15 mouse cellular contexts compared by ENCODE assay signal in genomic region chr12:76541475-76541874, GRCm38 (mm10). TPM values are rescaled to one million over a fixed set of nuclear protein-coding genes. Genes with fewer than 3 reads are reported as not detected.
DNase-seq lines count a peak whose midpoint lies in the region; ATAC-seq lines count a peak whose summit lies in the region.
"Had no signal": no experiment of that assay in that cellular context is flagged by ENCODE, and none has a peak within 500 bp of the region (broad histone marks: within the 10 kb centered on the region; RNA-seq: fewer than 3 reads in every experiment).

No protein-coding gene starts in this region.

- no peak for DNase-seq in heart, postnatal 10 days
- DNase-seq in lung, adult 18-20 months = no peak
- no peak for DNase-seq in thymus, postnatal 10 days (ENCODE audit: low spot score in 2 of 2)
- DNase-seq: cerebellum, adult 9-10 months; gastrocnemius, postnatal 36 days; lung, postnatal 14 days had no signal

- no peak overlapping the region for H3K9ac ChIP-seq in heart, embryonic 15.5 days
- H3K9ac ChIP-seq in lung, embryonic 15.5 days = no peak overlapping the region
- H3K9ac ChIP-seq in stomach, embryonic 15.5 days = no peak overlapping the region
- no peak overlapping the region for H3K9ac ChIP-seq in forebrain, embryonic 12.5 days
- H3K9ac ChIP-seq: forebrain, embryonic 15.5 days; hindbrain, embryonic 13.5 days had no signal

- H3K27me3 ChIP-seq in heart, embryonic 15.5 days = no peaks in the 10 kb centered on the region
- no peaks in the 10 kb centered on the region for H3K27me3 ChIP-seq in lung, embryonic 15.5 days
- no peaks in the 10 kb centered on the region for H3K27me3 ChIP-seq in stomach, embryonic 15.5 days (replicated peaks)
- H3K27me3 ChIP-seq in forebrain, embryonic 12.5 days = peaks cover 19% of the 10 kb centered on the region

- no peak overlapping the region for H3K27ac ChIP-seq in heart, embryonic 15.5 days
- 0 out of 2 replicates have a peak overlapping the region, but pooled peaks have one; percentile 40 for H3K27ac ChIP-seq in lung, embryonic 15.5 days
- H3K27ac ChIP-seq in brown adipose tissue, adult 24 weeks (replicated peaks; ENCODE audit: low read depth, low read length) = 0 out of 2 replicates have a peak overlapping the region, but pooled peaks have one; percentile 0
- peak overlapping the region; percentile 62; the same call in 1 of the 2 replicates for H3K27ac ChIP-seq in stomach, embryonic 15.5 days
- H3K27ac ChIP-seq in forebrain, embryonic 12.5 days = no peak overlapping the region
- H3K27ac ChIP-seq: forebrain, embryonic 15.5 days; hindbrain, embryonic 13.5 days had no signal

- H3K9me3 ChIP-seq in heart, embryonic 15.5 days (replicated peaks) = no peaks in the 10 kb centered on the region
- H3K9me3 ChIP-seq in lung, embryonic 15.5 days = no peaks in the 10 kb centered on the region
- H3K9me3 ChIP-seq in stomach, embryonic 15.5 days = no peaks in the 10 kb centered on the region
- no peaks in the 10 kb centered on the region for H3K9me3 ChIP-seq in forebrain, embryonic 12.5 days
- H3K9me3 ChIP-seq: forebrain, embryonic 15.5 days; hindbrain, embryonic 13.5 days had no signal

- 0 out of 2 replicates have a peak, but pooled peaks cover 4% of the 10 kb centered on the region for H3K36me3 ChIP-seq in heart, embryonic 15.5 days
- H3K36me3 ChIP-seq in lung, embryonic 15.5 days = no peaks in the 10 kb centered on the region
- H3K36me3 ChIP-seq in stomach, embryonic 15.5 days = no peaks in the 10 kb centered on the region
- H3K36me3 ChIP-seq in forebrain, embryonic 12.5 days (replicated peaks) = no peaks in the 10 kb centered on the region
- H3K36me3 ChIP-seq: forebrain, embryonic 15.5 days; hindbrain, embryonic 13.5 days had no signal

- WGBS in heart, embryonic 15.5 days = 38% methylated on average over 8 of the region's 8 CpGs
- 27% methylated on average over 8 of the region's 8 CpGs for WGBS in lung, embryonic 15.5 days
- 32% methylated on average over 8 of the region's 8 CpGs for WGBS in stomach, embryonic 15.5 days
- WGBS in forebrain, embryonic 12.5 days = 43% methylated on average over 8 of the region's 8 CpGs

- H3K4me3 ChIP-seq in heart, embryonic 15.5 days = no peak overlapping the region
- no peak overlapping the region for H3K4me3 ChIP-seq in lung, embryonic 15.5 days
- H3K4me3 ChIP-seq in brown adipose tissue, adult 24 weeks (ENCODE audit: insufficient read depth, low read depth, low read length) = no peak overlapping the region
- H3K4me3 ChIP-seq in stomach, embryonic 15.5 days (replicated peaks) = no peak overlapping the region
- no peak overlapping the region for H3K4me3 ChIP-seq in forebrain, embryonic 12.5 days (replicated peaks)
- H3K4me3 ChIP-seq: forebrain, embryonic 15.5 days; hindbrain, embryonic 13.5 days had no signal

- peak overlapping the region; percentile 17; the same call in 1 of the 2 replicates for H3K4me2 ChIP-seq in heart, embryonic 15.5 days
- peak overlapping the region; percentile 28; the same call in 1 of the 2 replicates for H3K4me2 ChIP-seq in lung, embryonic 15.5 days
- peak overlapping the region; percentile 3; the same call in 1 of the 2 replicates for H3K4me2 ChIP-seq in stomach, embryonic 15.5 days
- H3K4me2 ChIP-seq in forebrain, embryonic 12.5 days = no peak overlapping the region
- H3K4me2 ChIP-seq: forebrain, embryonic 15.5 days; hindbrain, embryonic 13.5 days had no signal

- peaks cover 45% of the 10 kb centered on the region for H3K4me1 ChIP-seq in heart, embryonic 15.5 days (replicated peaks)
- peaks cover 35% of the 10 kb centered on the region for H3K4me1 ChIP-seq in lung, embryonic 15.5 days
- peaks cover 23% of the 10 kb centered on the region for H3K4me1 ChIP-seq in brown adipose tissue, adult 24 weeks (ENCODE audit: control insufficient read depth, insufficient read depth, insufficient read length, low read length)
- peaks cover 33% of the 10 kb centered on the region for H3K4me1 ChIP-seq in stomach, embryonic 15.5 days
- peaks cover 7% of the 10 kb centered on the region for H3K4me1 ChIP-seq in forebrain, embryonic 12.5 days

- ATAC-seq in heart, embryonic 15.5 days (replicated peaks; ENCODE audit: insufficient number of reproducible peaks, insufficient read depth, low FRiP score, low read depth) = no peak
- ATAC-seq in lung, embryonic 15.5 days (ENCODE audit: borderline replicate concordance, extremely low read depth, low FRiP score, low TSS enrichment) = no peak
- no peak for ATAC-seq in stomach, embryonic 15.5 days (ENCODE audit: insufficient read depth, low FRiP score, low read depth)
- ATAC-seq in forebrain, embryonic 12.5 days (ENCODE audit: low FRiP score) = no peak
- ATAC-seq: CD4-positive, CD25-positive, alpha-beta regulatory T cell, adult 4 months; forebrain, embryonic 15.5 days; midbrain, embryonic 16.5 days had no signal

- intact Hi-C loops in heart, postnatal 10 days (cut with DNase I) = no loop called here

RNA-seq across cellular contexts. Expression of gene Plekhg3, which starts 10.8 kb away (rescaled TPM):
- 7.1 and 11.1 TPM in 2 replicates for polyA plus RNA-seq in heart, embryonic 15.5 days (2015; fragmentation: Nextera tagmentation; extraction: Ambion mirVana)
- 10 to 100 TPM; 22.7 to 24.6 TPM for total RNA-seq in heart, postnatal 10 days (2021)
- 6.9 and 7.2 TPM in 2 replicates for polyA plus RNA-seq in lung, embryonic 15.5 days (2015; fragmentation: Nextera tagmentation; extraction: Ambion mirVana)
- polyA plus RNA-seq in brown adipose tissue, adult 24 weeks (2012; ENCODE audit: insufficient read depth, insufficient read length, missing spikeins) = 6.3 and 6.5 TPM in 2 replicates
- 11.5 and 13.9 TPM in 2 replicates for polyA plus RNA-seq in stomach, embryonic 15.5 days (2015; fragmentation: Nextera tagmentation; extraction: Ambion mirVana)
- 1.0 TPM in 2 replicates for polyA plus RNA-seq in forebrain, embryonic 12.5 days (2016; fragmentation: Nextera tagmentation; extraction: Ambion mirVana)

Comparison
In these comparisons a context has a peak if more than half of its experiments do, and no peak if none do; other contexts are left out.
1. H3K27ac ChIP-seq: peak in lung, embryonic 15.5 days (single experiment), brown adipose tissue, adult 24 weeks (single experiment) and stomach, embryonic 15.5 days (single experiment); none in heart, embryonic 15.5 days (single experiment) and forebrain, embryonic 12.5 days (single experiment).